Mouse (Mus musculus) ZHBTc4 (cell line): Measurements from ENCODE around the gene Grip1.

Source experiments
- DNase-seq: peaks from one replicate; pipeline ENCODE4 v3.0.0-alpha.2; 2011; ENCODE audit warnings: low read depth, low spot score

The Grip1 gene

DNA sequence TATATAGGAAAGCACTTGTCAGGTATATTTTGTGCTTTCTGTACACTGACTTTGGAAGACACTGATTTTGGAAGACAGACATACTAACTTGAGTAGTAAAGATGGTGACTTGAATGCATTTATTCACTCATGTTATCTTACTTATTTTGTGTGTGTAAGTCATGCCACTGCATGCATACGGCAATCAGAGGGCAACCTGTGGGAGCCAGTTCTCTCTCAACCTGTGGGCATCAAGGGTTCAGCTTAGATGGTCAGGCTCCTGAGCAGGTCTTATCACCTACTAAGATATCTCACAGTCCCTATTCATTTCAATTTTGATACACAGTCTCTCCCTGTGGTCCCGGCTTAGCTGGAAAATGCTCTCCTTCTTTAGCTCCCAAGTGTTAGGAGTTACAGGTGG lies 5.4 kb downstream of the Grip1 start:
- no peak for DNase-seq

DNA sequence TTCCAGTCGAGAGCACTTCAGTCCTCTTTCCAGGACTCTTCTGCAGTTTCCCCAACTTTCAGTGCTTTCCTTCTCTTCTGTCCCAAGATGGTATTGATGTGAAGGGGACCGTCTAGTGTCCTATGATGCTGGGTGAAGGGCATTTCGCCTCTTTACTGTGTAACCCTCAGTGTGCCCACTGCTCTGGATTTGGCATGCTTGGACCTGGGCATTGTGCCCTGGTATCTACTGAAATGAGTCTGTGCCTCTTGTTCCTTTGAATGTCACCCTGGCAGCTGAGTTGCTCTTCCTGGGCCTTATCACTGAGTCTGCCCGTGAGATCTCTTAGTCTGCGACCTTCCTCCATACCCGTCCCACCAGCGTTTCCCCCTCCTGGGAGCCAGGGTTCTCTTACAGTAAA lies 9.7 kb downstream of the Grip1 start:
- DNase-seq = no peak

DNA sequence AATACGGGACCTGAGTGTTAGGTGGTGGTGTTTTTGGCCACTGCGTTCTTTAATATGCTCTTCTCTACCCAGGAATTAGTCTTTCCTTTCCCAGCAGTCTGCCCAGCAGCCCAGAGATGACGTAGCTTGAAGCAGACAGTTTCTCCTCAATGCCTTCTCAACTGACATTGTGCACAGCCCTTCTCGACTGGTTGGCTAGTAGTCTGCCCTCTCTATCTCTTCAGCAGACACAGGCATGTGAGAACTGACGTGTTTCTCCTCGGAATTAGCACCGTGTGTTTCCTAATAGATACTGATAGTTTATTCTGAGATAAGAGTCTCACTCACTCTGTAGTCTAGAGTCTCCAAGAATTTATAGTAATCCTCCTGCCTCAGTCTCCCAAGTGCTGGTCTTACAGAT lies 10.2 kb downstream of the Grip1 start:
- DNase-seq = no peak

GRCm38 (mm10) chr10:119467976-119468375 lies 14.3 kb downstream of the Grip1 start:
- DNase-seq = no peak

GRCm38 (mm10) chr10:119470096-119470495 lies 16.5 kb downstream of the Grip1 start:
- DNase-seq = no peak

DNA sequence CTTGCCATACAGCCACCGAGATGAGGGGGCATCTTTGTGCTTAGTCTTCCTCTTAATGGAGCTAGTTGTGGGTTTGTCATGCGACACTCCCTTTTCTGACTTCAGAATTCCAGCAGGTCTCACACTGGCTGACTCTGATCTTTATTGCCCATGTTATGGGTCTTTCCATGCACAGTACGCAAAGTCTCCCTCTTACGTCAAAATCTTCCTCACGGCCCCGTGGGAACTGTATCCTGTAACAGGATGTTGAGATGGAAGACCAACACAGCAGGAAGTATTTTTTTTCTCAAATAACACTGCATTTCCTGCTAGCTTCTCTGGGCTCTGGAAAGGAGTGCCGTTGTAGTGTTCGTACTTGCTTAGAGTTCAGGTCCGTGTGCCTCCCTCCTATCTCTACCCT lies 21.5 kb downstream of the Grip1 start:
- DNase-seq = no peak

- no peak for DNase-seq
These were observed 24.0 kb downstream of the Grip1 start for GRCm38 (mm10) chr10:119477661-119478060.

- DNase-seq = no peak
These were observed 29.6 kb downstream of the Grip1 start for GRCm38 (mm10) chr10:119483068-119483705.

DNA sequence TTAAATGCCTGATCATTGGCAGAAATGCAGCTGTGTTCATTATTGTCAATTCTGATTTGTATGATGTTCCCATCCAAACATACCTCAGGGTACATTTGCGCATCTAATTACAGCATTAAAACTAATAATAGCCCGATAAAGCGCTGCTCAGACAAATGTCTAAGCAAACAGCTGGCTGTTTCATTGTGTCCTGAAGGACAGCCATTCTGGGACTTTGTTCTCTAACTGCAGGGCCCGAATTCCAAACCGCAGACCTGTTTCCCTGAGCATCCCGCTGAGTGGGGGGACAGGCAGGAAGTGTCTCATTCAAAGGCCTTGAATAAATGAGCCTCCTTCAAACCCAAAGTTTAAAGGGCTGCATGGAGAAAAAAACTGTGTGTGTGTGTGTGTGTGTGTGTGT lies 30.1 kb downstream of the Grip1 start:
- peak; percentile 79 for DNase-seq

- no peak for DNase-seq
These were observed 33.3 kb downstream of the Grip1 start for GRCm38 (mm10) chr10:119486936-119487335.

- DNase-seq = no peak
These were observed 37.2 kb downstream of the Grip1 start for GRCm38 (mm10) chr10:119490831-119491230.

DNA sequence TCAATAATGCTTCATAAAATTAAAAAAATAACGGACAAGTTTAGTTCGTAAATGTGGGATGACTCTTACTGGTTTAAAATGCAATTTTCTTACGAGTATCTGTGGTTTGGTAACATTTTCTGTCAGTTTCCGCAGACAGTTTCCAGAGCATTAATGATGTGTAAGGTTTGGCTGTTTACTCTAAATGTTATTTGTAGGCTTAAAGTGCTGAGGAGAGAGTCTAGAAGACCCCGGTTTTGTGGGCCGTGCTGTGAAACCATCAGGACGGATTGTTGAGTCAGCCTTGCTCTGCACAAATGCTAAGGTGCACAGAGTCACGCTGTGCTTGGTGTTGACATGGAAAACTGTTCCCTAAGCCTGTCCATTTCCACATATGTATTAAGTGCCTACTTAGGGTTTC lies 41.7 kb downstream of the Grip1 start:
- DNase-seq = no peak

DNA sequence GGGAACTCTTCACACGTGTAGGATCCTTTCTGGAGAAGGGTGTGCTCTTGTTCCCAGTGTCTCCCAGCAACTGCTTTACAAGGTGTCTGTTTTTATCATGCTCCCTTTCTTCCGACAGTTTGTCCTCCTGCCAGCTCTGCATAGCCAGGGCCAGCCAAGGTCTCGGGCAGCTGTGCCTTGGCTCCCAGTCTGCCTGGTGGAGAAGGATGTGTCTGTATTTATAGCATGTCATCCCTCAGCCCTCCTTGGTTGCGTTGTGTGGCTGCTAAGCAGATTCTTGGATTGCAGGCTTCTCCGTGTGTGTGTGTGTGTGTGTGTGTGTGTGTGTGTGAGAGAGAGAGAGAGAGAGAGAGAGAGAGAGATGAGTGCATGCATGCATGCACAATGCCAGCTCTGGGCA lies 42.6 kb downstream of the Grip1 start:
- DNase-seq = no peak

DNA sequence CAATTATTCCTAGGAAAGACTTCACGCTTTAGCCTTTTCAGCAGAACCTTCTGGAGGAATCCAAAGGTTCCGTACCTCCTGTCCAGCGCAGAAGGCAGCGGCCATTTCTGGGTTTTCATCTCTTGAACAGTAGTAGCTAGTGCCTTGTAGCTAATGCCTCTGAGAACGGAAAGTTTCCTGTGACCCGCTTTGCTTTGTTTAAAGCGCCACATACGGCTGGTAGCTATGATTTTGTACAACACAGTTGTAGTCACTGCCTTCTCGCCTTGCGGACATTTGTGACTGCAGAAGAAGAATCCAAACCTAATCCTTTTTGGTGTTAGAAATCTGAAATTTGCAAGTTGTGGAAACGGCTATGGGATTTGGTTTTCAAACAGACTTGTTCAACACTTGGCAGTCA lies 68.1 kb downstream of the Grip1 start:
- no peak for DNase-seq

GRCm38 (mm10) chr10:119525730-119526129 lies 72.1 kb downstream of the Grip1 start:
- no peak for DNase-seq

GRCm38 (mm10) chr10:119534852-119535251 lies 81.2 kb downstream of the Grip1 start:
- no peak for DNase-seq

DNA sequence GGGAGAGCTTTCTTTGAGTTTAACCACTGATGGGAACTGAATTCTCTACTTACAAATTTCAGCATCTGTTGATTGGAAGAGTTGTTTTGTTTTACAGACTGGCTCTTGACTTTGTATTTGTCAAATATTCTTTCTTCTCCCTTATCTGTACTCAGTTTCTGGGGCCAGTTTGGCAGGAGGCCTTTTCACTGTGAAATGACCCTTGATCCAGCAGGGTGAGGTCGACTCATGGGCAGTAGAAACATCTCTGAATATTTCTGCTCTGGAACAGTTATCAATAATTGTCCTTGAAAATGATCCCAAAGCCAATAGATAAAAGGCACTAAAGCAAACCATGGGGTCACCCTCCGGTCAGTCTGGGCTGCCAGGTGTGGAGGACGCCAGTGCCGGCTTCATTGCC lies 88.0 kb downstream of the Grip1 start:
- no peak for DNase-seq

- DNase-seq = no peak
These were observed 90.1 kb downstream of the Grip1 start for GRCm38 (mm10) chr10:119543771-119544170.

DNA sequence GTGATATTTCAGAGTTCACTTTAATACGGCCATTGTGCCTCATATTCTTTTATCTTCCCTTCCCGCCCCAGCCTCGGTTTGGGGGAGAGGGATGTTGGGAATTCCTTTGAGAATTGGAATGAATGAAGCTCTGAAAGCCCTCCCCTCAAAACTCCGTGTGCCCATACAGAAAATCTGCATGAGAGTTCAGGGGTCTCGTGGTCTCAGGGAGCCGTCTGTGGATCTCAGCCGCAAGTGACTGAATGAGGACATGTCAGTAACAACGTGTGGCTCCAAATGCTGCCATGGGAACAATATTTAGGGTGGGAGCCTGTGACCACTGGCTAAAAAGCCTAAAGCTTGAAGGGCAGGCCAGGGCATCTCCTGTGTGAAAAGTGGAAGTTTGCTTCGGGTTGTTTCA lies 91.1 kb downstream of the Grip1 start:
- no peak for DNase-seq

DNA sequence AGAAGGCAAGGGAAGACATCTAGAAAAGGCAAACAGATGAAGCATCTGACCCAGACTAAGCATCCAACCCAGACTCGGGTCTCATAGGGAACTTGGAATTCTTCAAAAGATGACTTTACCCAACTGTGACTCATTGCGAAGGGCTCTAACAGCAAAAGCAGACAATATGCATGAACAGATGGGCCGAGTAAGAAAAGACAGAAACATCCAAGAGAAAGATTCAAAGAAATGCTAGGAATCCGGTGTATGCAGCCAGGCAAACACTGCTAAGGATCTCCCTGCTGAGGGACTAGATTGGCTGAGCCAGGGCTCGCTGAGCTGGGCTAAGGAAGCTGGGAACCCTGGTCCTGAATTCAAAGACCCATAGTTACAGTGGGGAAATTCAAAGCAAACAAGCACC lies 94.2 kb downstream of the Grip1 start:
- peak; percentile 7 for DNase-seq

- no peak for DNase-seq
These were observed 95.1 kb downstream of the Grip1 start for GRCm38 (mm10) chr10:119548774-119549173.

DNA sequence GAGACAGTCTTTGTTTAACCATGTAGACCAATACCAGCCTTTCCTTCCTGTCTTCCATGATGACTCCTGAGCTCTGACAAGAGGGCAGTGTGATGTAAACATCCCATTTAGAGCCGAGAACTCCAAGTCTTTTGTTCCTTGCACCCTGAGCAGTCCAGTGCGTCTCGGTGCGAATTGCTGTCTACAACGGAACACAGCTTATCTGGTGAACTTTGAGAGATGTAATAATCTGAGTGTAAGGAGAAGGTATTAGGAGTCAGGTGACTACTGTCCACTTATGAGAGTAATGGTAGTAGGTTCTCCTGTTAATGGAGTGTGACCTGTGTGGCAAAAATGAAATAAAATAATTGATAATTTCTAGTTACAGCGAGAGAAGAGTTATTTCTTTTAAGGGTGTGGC lies 97.0 kb downstream of the Grip1 start:
- no peak for DNase-seq

DNA sequence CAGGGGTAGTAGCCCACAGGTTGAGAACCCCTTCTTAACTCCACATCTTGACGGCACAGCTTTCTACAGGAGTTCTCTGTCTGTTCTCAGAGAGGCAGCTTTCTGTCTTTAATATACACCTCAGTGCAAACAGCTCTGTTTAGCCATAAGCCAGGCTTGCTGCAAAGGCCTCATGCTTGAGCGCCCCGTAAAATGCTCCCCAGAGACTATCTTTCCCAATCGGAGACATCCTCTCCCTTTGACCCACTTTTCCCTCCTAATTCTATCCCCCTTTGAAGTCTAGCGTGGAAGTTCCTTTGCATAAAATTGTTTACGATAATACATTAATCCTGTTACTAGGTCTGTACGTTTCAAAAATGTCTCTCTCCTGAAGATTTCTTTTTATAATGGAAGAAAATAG lies 102.7 kb downstream of the Grip1 start:
- no peak for DNase-seq

GRCm38 (mm10) chr10:119558432-119558831 lies 104.8 kb downstream of the Grip1 start:
- DNase-seq = no peak
